Mouse (Mus musculus): ENCODE results near the gene Slc34a1.

DNA sequence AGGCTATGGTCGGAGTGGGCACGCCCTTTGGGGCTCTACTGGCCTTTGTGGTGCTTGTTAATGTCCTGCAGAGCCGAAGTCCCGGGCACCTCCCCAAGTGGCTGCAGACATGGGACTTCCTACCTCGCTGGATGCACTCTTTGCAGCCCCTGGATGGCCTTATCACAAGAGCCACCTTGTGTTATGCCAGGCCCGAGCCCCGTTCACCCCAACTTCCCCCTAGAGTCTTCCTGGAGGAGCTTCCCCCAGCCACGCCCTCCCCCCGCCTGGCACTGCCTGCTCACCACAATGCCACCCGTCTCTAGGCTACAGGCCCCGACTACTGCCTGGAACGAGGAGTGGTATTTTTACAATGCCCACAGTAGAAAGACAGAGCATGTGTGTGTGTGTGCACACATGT, 15.3 kb downstream of the Slc34a1 start:
- TF ChIP-seq CTCF (IDR thresholded peaks at IDR 0.05; ENCODE audit: borderline replicate concordance, insufficient read depth, low read depth, low read length) (no peak), POLR2A (IDR thresholded peaks at IDR 0.05; ENCODE audit: borderline replicate concordance, insufficient read depth, low read length) (no peak)

All from cerebellum, adult 2 months (tissue).